Mouse (Mus musculus): ENCODE data around the gene Zfp318.

DNA sequence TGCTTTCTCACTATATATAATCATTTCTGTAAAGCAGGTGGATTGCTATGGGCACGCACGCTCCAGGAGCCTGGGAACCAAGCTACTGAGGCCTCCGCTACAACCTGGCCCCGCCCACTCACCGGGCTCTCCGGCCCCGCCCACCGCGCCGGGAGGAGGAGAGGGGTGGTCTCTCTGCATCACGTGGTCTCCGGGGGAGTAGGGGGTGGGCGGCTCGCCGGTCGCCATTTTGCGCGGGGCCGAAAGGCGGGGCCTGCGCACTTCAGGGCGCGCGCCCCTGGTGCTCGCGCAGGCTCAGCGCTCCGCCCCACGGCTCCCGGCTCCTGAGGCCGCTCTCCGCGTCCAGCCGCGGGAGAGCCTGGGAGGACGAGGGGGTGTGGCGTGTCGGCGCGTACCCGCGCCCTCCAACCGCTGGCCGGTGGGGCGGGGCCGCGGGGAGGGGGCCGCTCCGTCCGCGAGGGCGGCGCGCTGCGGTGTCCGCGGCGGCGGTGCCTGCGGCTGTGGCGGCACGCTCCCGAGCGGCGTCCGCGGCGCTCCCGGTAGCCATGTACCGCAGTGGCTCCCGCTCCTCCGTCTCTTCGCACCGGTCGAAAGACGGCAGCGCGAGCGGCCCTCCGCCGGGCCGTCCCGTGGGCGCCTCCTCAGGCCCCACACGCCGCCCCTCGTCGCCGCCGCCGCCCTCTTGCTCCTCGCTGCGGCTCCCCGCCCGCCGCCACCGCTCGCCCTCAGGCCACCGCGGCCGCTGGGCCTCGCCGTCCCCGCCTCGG, at the start of gene Zfp318:
- no peak for TF ChIP-seq CTCF (IDR thresholded peaks at IDR 0.05; ENCODE audit: low read depth)
- no peak for TF ChIP-seq EP300 (IDR thresholded peaks at IDR 0.05; ENCODE audit: low read depth)

Measured in liver, embryonic 14.5 days (tissue).